In the genomic region with DNA sequence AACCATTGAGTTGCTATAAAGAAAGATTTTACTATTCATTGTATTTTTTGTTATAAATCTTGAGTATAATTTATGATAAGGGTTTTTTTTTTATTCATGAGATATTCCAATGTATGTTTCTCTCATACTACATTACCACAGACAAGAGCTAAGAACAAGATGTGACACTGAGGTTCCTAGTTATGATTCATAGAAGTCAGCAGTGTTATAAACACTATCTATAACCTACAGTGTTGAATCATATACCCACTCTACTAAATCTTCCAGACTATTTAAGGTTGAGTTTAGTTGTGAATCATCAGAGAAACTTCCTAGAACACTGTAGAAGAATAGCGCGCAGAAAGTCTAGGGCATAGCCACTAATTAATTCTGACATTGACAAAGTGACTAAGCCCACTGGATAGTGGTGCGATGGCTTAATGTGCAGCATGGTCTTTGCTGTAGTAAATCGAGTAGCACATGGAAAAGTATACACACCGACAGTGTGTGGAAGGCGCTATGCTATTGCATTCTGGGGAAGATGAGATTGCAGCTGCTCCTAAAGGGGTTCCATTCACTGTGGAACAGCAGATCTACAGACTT, we compare ENCODE assay signal across 19 mouse cellular contexts.
A peak's percentile ranks its signal among the peaks of the same experiment; 100 is the strongest.
DNase-seq lines count a peak whose midpoint lies in the region; TF ChIP-seq lines count a peak whose summit lies in the region.
"Had no signal": no experiment of that assay in that cellular context is flagged by ENCODE, and none has a peak within 500 bp of the region (broad histone marks: within the 10 kb centered on the region; RNA-seq: fewer than 3 reads in every experiment).

No protein-coding gene starts in this region.

- no peak overlapping the region for H3K4me3 ChIP-seq in C2C12 (ENCODE audit: insufficient read depth, poor library complexity, severe bottlenecking)
- H3K4me3 ChIP-seq: embryonic facial prominence, embryonic 10.5 days; embryonic facial prominence, embryonic 12.5 days; forebrain, embryonic 12.5 days had no signal

- no peaks in the 10 kb centered on the region for H3K79me3 ChIP-seq in C2C12 (ENCODE audit: low read depth)

- no peaks in the 10 kb centered on the region for H3K27me3 ChIP-seq in C2C12 (ENCODE audit: control insufficient read depth, insufficient read depth, insufficient read length)
- H3K27me3 ChIP-seq: embryonic facial prominence, embryonic 12.5 days; forebrain, embryonic 12.5 days; Patski had no signal

- no peaks in the 10 kb centered on the region for H3K79me2 ChIP-seq in C2C12 (ENCODE audit: control insufficient read depth, insufficient read depth)

- H3ac ChIP-seq in C2C12 (ENCODE audit: control insufficient read depth, insufficient read length, low read depth): no peak overlapping the region

- no peaks in the 10 kb centered on the region for H3K36me3 ChIP-seq in C2C12 (ENCODE audit: control insufficient read depth, insufficient read depth)
- H3K36me3 ChIP-seq: embryonic facial prominence, embryonic 10.5 days; embryonic facial prominence, embryonic 12.5 days; forebrain, embryonic 12.5 days had no signal

- no peak for TF ChIP-seq CTCF in C2C12 (IDR thresholded peaks at IDR 0.05; ENCODE audit: control insufficient read depth, insufficient read depth, insufficient read length)

- peak; percentile 26 for DNase-seq in 3T3-L1 (ENCODE audit: low read depth, low spot score)
- DNase-seq in brain, adult 2 months (ENCODE audit: low read depth, low spot score): peak; percentile 81
- DNase-seq in telencephalon, adult 2 months (ENCODE audit: low read depth, low spot score): peak; percentile 31
- no peak for DNase-seq in heart, adult 18-20 months
- DNase-seq in left cerebral cortex, adult 8-10 months (ENCODE audit: low spot score in 2 of 2): no peak
- DNase-seq in adrenal gland, postnatal 36 days: no peak
- DNase-seq: adrenal gland, adult 8-10 months; adrenal gland, postnatal 14 days; B cell, adult 2 months; cerebellum, adult 11-12 months; cerebellum, adult 2 months; cerebellum, adult 9-10 months; cerebellum, postnatal 10 days; cerebellum, postnatal 25 days had no signal

TF ChIP-seq in C2C12, 6 proteins besides CTCF, POLR2A, EP300 and RAD21:
- peak; percentile 51 for TF ChIP-seq FOSL1 (IDR thresholded peaks at IDR 0.05; ENCODE audit: insufficient read depth, low read length, poor library complexity, severe bottlenecking)
- peak; percentile 81 for TF ChIP-seq MAX (IDR thresholded peaks at IDR 0.05)
- no peak for TF ChIP-seq USF1 (IDR thresholded peaks at IDR 0.05; ENCODE audit: low read depth)
TF ChIP-seq in C2C12: peak in this region for 2.

Comparison
In these comparisons a context has a peak if more than half of its experiments do, and no peak if none do; other contexts are left out.
1. DNase-seq: peak in 3T3-L1 (single experiment), brain, adult 2 months (single experiment) and telencephalon, adult 2 months (single experiment); none in heart, adult 18-20 months (0 of 2), left cerebral cortex, adult 8-10 months (0 of 2) and adrenal gland, postnatal 36 days (0 of 2).